Mouse (Mus musculus): ENCODE data around the gene Dpyd.

Gene Dpyd

DNA sequence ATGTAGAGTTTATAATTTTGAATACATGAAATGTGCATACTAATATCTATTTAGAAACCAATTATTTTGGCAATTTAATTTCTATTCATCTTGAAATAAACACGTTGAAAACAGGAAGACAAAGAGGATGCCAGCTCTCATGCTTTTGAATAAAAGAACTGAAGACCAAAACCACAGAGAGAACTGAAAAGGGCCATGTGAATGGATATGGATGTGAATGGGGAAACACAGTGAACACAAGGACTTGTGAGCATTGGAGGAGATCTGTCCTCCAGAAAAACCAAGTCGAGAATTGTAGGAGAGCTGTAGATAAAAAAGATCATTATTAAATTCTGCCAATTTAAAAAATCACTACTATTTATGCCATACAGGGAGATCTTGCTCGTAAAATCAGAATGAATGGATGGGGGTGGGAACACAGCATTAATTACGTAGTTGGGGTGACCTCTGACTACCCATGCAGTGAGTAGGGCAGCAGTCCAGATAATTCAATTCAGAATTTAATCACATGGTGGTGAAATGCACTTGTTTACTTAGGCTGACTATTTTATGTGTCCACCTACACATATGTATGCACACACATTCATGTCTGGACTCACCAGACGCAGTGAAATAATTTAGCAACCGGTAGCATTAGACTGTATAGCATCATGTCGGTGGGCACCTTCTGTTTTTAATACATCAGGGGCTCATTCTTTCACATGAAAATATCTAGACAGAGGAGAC lies 114.3 kb downstream of the Dpyd start:
- DNase-seq (ENCODE audit: low spot score) = no peak

GRCm38 (mm10) chr3:118680803-118681202 lies 118.9 kb downstream of the Dpyd start:
- no peak for DNase-seq (ENCODE audit: low spot score)

DNA sequence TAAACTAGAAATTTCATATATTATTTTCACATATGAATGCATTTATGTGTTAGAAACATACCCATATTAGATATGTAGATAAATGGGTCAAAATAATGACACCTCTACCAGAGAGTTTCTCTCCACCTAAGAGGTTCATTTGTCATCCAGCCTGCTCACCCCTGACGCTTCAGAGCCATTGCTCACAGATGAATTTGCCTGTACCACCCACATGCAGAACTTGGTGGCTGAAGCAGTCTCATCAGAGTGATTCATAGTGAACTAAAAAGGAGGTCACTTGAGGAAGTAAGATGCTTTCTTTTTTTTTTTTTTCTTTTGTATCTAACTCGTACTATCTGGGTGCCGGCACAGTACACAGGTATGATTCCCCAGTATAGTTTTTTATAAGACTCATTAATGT lies 188.3 kb downstream of the Dpyd start:
- no peak for DNase-seq (ENCODE audit: low spot score)

DNA sequence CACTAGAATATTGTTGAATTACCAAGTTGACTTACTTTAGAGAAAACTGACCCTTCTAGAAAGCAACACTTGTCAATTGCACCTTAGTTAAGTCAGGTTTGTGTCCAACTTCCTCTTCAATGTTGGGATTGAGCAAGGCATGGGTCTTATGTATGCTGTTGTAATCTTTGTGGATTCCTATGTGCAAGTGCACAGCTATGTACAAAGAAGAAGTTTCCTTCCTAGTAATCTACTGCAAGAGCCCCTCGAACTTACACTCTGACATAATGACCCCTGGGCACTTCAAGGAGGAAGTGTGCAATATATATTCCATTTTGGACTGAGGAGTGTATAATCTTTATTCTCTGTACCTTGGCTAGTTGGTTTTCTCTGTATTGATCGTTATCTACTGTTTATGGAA lies 191.7 kb downstream of the Dpyd start:
- DNase-seq (ENCODE audit: low spot score) = no peak

DNA sequence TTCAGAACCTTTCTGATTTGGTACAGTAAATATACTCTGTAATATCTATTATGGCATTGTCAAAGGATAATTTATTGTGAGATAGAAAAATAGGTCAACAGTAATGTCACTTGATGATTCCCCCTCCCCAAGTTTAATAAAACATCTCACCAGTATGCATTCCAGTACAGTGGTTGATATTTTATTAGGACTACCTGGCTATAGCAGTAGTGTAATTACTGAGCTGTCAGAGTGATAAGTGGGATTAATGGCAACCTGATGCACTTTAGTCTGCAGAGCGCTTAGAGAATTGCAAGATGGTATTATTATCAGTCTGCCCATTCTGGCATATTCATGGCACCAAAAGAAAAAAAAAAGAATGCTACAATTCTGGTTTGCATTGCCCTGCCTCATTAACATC lies 194.2 kb downstream of the Dpyd start:
- no peak for DNase-seq (ENCODE audit: low spot score)

- no peak for DNase-seq (ENCODE audit: low spot score)
Observed at GRCm38 (mm10) chr3:118812885-118813284, 251.0 kb downstream of the Dpyd start.

DNA sequence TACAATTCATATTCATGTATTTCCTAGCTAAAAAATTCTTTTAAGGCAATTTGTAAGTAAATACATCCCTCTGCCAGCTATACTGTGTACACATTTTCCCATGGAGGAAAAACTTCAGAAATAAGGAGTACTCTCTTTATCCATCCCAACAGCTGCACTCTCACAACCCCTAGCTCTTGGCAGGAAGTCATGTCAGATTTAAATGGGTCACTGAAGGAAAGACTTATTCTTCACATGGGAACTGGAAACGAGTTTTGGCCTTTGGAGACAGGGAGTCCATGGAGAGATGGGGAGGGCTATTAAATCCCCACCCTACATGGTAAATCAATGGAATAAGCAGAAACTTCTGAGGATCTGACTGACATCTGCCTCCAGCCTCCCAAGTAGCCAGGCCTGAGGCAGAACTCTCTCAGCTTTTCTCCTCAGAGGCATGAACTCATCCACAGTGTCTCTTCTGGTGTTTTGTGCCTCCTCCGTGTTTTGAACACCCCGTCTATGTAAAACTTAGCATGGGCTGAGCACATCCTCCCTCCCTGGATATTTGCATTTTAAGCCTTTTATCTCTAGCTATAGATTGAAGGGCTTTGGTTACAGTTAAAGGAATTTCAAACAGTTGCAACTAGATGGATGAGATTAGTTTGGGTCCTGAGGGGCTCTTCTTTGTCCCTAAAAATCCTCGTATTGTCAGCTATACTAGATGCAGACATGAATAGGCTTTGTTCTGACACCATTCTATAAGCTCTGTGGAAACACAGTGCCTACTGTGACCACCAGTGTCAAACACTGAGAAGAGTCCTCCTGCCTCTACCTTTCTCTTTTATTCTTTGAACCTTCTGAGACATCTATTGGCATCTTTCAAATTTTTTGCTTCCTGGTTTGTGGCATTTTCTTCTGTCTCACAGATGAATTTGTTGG lies 288.9 kb downstream of the Dpyd start:
- no peak for DNase-seq (ENCODE audit: low spot score)

DNA sequence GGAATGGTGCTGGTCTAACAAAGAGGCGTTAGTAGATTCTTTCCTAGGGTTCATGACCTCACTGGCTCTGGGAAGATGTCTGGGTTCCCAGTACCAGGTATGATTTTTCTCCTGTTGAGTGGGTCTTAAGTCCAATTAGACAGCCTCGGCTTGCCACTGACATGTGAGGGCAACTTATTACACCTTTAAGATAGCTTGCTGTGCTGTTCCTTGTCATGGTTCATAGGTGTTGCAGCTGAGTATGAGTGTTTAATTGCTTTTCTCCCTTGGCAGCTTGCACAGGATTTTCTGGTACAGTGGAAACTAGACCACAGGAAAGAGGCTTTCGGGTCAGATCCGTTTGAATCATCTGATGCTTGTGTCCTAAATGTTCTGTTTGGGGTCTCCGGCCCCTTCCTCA lies 290.8 kb downstream of the Dpyd start:
- no peak for DNase-seq (ENCODE audit: low spot score)

DNA sequence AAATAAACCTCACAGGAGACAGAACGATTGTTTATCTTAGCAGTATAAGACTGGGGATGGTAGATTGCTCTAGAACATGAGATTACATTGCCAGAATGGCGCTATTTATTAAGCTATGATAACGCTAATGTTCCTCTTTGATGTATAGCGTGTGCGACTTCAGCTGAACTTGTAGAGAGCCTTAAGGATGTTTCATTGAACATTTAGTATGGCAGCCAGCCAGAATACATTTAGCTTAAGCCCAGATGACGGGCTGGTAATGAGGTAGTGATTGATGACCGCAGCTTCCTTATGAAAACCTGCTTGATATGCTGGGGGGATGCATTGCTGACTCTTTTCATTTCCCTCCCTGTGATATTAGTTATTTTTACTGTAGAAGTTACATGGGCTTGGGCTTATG lies 293.5 kb downstream of the Dpyd start:
- DNase-seq (ENCODE audit: low spot score) = no peak

- no peak for DNase-seq (ENCODE audit: low spot score)
Observed at GRCm38 (mm10) chr3:118869113-118870107, 307.5 kb downstream of the Dpyd start.

- no peak for DNase-seq (ENCODE audit: low spot score)
Observed at GRCm38 (mm10) chr3:118875871-118876270, 313.9 kb downstream of the Dpyd start.

DNA sequence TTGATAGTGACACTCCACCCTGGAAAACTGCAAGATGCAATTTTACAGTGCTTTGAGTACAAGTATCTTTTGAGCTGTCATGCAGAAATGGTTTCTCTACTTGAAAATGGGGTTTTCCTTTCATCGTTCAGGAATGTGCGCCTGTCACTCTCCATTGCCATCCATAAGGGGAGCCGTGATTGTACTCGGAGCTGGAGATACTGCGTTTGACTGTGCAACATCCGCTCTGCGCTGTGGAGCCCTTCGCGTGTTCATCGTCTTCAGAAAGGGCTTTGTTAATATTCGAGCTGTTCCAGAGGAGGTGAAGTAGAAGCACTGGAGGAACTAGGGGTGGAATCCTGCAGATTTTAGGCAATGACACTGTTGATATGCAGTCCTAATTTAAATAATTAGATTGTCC lies 337.1 kb downstream of the Dpyd start:
- DNase-seq (ENCODE audit: low spot score) = no peak

DNA sequence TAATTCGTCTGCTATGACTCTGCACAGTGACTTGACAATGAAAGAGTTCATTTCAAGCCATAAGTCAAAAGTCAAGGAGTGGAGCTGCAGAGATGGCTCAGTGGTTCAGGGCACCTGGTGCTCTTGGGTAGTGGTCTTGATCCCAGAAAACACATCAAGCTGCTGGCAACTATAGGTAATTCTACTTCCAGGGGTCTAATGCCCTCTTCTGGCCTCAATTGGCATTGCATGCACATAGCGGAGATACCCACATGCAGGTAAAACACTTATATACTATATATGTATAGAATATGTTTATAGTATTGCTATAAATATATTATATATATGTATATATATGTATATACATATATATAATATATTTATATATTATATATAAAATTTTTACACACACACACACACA lies 429.4 kb downstream of the Dpyd start:
- no peak for DNase-seq (ENCODE audit: low spot score)

DNA sequence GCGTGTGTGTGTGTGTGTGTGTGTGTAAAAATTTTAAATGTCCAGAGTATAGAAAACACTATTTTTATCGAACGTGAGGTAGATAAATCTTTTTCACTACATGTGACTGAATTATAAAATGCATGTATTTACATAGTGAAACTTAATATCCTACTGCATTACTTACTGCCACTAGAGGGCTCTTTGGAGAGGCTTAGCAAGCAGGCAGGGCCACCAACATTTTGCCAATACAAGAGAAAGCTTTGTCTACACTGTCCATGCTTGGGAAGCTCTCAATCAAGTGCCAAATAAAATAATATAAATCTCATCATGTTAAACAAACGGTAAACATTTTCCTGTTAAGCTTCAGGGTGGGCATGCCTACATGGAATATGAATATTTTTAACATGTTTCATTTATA lies 429.9 kb downstream of the Dpyd start:
- DNase-seq (ENCODE audit: low spot score) = no peak

- peak; percentile 3 for DNase-seq (ENCODE audit: low spot score)
Observed at GRCm38 (mm10) chr3:119021255-119021654, 459.3 kb downstream of the Dpyd start.

DNA sequence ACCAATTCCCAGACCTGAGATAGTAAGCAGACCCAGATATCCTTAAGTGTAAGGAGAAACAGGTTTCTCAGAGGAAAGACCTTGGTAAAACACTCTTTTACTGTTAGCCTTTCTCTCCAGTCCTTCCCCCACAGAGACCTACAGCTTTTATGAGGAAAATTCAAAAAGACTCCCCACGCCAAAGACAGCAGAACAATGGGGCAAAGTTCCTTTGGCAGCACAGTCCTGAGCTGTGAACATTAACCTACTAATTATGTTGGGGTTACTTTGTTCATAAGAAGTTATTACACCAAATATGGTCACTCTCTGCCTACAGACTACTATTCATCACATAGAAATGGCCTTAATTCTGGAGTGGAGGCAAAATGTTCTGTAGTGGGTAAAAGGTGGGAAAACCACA lies 480.7 kb downstream of the Dpyd start:
- no peak for DNase-seq (ENCODE audit: low spot score)

- DNase-seq (ENCODE audit: low spot score) = no peak
Observed at GRCm38 (mm10) chr3:119056144-119056543, 494.2 kb downstream of the Dpyd start.

- DNase-seq (ENCODE audit: low spot score) = peak; percentile 4
Observed at GRCm38 (mm10) chr3:119063214-119063613, 501.3 kb downstream of the Dpyd start.

GRCm38 (mm10) chr3:119063642-119064041 lies 501.7 kb downstream of the Dpyd start:
- no peak for DNase-seq (ENCODE audit: low spot score)

DNA sequence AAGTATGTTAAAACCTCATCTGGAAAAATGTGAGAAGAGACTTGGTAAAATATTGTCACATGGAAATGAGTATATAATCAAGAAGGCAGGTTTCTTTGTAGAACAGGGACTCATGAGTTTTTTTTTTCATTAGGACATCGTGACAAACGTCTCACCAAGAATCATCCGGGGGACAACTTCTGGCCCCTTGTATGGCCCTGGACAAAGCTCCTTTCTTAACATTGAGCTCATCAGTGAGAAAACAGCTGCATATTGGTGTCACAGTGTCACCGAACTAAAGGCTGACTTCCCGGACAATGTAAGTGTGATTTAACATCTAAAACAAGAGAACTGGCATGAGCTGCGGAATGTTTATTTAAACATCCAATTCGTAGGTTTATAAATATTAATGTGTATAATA lies 502.8 kb downstream of the Dpyd start:
- DNase-seq (ENCODE audit: low spot score) = no peak

- no peak for DNase-seq (ENCODE audit: low spot score)
Observed at GRCm38 (mm10) chr3:119067221-119067620, 505.3 kb downstream of the Dpyd start.

DNA sequence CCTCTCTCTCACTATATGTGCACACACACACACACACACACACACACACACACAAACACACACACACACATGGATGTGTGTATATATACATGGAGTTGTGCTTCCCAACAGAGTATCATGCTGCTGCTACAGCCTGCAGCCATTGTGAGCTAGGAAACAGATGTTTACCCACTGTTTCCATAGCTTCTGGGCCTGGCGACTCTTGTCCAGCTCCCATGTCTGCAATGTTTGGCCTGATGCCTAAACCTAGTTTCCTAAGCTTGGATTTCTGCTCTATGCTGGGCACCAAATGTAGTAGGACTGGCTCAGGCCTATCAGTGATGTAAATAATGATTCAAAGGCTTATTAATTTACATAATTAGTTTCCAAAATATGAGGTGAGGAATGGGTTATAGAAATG lies 524.7 kb downstream of the Dpyd start:
- no peak for DNase-seq (ENCODE audit: low spot score)

Measured in layer of hippocampus, adult 11-12 months (tissue).